Mouse (Mus musculus): Measurements from ENCODE around the gene Rrp1. TPM values are rescaled to one million over a fixed set of nuclear protein-coding genes. Genes with fewer than 3 reads are reported as not detected.

Gene Rrp1
- total and polyA plus RNA-seq, 3 experiments = 273 to 417 TPM; not detected in 1

GRCm38 (mm10) chr10:78364106-78364505, 48.7 kb downstream of the Rrp1 start:
- TF ChIP-seq HCFC1 (IDR thresholded peaks at IDR 0.05; ENCODE audit: low read depth, low read length) (no peak), EP300 (IDR thresholded peaks at IDR 0.05; ENCODE audit: low read depth in 1 of 2, low read length in 2 of 2) (peak; percentile 40 to 79; a peak in 3 of 4 replicates), SMC3 (IDR thresholded peaks at IDR 0.05; ENCODE audit: low read depth, low read length) (no peak), MXI1 (IDR thresholded peaks at IDR 0.05; ENCODE audit: low read depth, low read length) (peak; percentile 91), ZMIZ1 (IDR thresholded peaks at IDR 0.05; ENCODE audit: low read depth, low read length) (no peak), MEF2A (IDR thresholded peaks at IDR 0.05; ENCODE audit: extremely low read depth, insufficient replicate concordance, low read depth, low read length, poor library complexity, severe bottlenecking) (no peak), NRF1 (IDR thresholded peaks at IDR 0.05; ENCODE audit: insufficient read depth, low read depth, low read length, poor library complexity, severe bottlenecking) (no peak), MAZ (IDR thresholded peaks at IDR 0.05; ENCODE audit: low read depth, low read length) (0 out of 2 replicates have a peak, but pooled peaks have one; percentile 66), RCOR1 (IDR thresholded peaks at IDR 0.05; ENCODE audit: low read depth, low read length) (peak; percentile 100), GATA1 (IDR thresholded peaks at IDR 0.05; ENCODE audit: low read depth, low read length) (peak; percentile 69), POLR2A (IDR thresholded peaks at IDR 0.05; ENCODE audit: control insufficient read depth in 1 of 2, insufficient read depth in 1 of 2, low read depth in 1 of 2, low read length in 2 of 2, poor library complexity in 1 of 2) (no peak), ZNF384 (IDR thresholded peaks at IDR 0.05; ENCODE audit: low read depth, low read length) (no peak), TCF12 (IDR thresholded peaks at IDR 0.05; ENCODE audit: low read depth, low read length) (peak; percentile 84), ZKSCAN1 (IDR thresholded peaks at IDR 0.05; ENCODE audit: low read depth, low read length) (no peak), BHLHE40 (IDR thresholded peaks at IDR 0.05; ENCODE audit: borderline replicate concordance, low read depth, low read length) (peak; percentile 70; the same call in 1 of the 2 replicates), MAX (IDR thresholded peaks at IDR 0.05; ENCODE audit: low read length) (peak; percentile 69; the same call in 1 of the 2 replicates), USF1 (IDR thresholded peaks at IDR 0.05; ENCODE audit: low read depth, low read length) (no peak), RAD21 (IDR thresholded peaks at IDR 0.05; ENCODE audit: low read depth, low read length) (no peak), JUND (IDR thresholded peaks at IDR 0.05; ENCODE audit: low read depth, low read length) (no peak), TBP (IDR thresholded peaks at IDR 0.05; ENCODE audit: low read depth, low read length) (no peak), USF2 (IDR thresholded peaks at IDR 0.05; ENCODE audit: borderline replicate concordance in 1 of 2, insufficient read depth in 1 of 2, low read depth in 1 of 2, low read length in 2 of 2) (no peak), GABPA (IDR thresholded peaks at IDR 0.05; ENCODE audit: low read depth, low read length) (no peak), MYC (IDR thresholded peaks at IDR 0.05; ENCODE audit: low read depth, low read length) (0 out of 2 replicates have a peak, but pooled peaks have one; percentile 24), TAL1 (IDR thresholded peaks at IDR 0.05; ENCODE audit: low read length) (no peak; the same call in 1 of the 2 replicates), POLR2AphosphoS2 (IDR thresholded peaks at IDR 0.05; ENCODE audit: low read length) (no peak), CHD2 (IDR thresholded peaks at IDR 0.05; ENCODE audit: low read length) (no peak), MYB (IDR thresholded peaks at IDR 0.05; ENCODE audit: low read depth, low read length) (no peak), SIN3A (IDR thresholded peaks at IDR 0.05; ENCODE audit: low read length) (peak; percentile 71), MAFK (IDR thresholded peaks at IDR 0.05; ENCODE audit: borderline replicate concordance, low read depth, low read length) (0 out of 2 replicates have a peak, but pooled peaks have one; percentile 25), E2F4 (IDR thresholded peaks at IDR 0.05; ENCODE audit: borderline replicate concordance, low read depth, low read length) (no peak), ZC3H11A (IDR thresholded peaks at IDR 0.05; ENCODE audit: low read depth, low read length) (no peak), ELF1 (IDR thresholded peaks at IDR 0.05; ENCODE audit: low read depth, low read length) (0 out of 2 replicates have a peak, but pooled peaks have one; percentile 7), CTCF (IDR thresholded peaks at IDR 0.05 in 2 of 3, conservative IDR thresholded peaks at IDR 0.05 in 1 of 3; ENCODE audit: control insufficient read depth in 1 of 3, insufficient read depth in 1 of 3, low read depth in 2 of 3, low read length in 3 of 3, poor library complexity in 1 of 3, severe bottlenecking in 1 of 3) (no peak), ETS1 (IDR thresholded peaks at IDR 0.05; ENCODE audit: low read depth, low read length) (peak; percentile 91)
- no peak overlapping the region for H3K9ac ChIP-seq (ENCODE audit: control insufficient read depth, low read depth, low read length, poor library complexity, severe bottlenecking)
- H3K27ac ChIP-seq (ENCODE audit: control insufficient read depth, low read depth, low read length) = no peak overlapping the region
- DNase-seq (ENCODE audit: low read depth, low spot score) = peak; percentile 85
- H3K4me1 ChIP-seq (ENCODE audit: control insufficient read depth in 1 of 2, insufficient read depth in 2 of 2, low read length in 2 of 2) = peaks cover 10 to 22% of the 10 kb centered on the region in 2 experiments
- H3K79me2 ChIP-seq (ENCODE audit: control insufficient read depth, insufficient read depth, low read length, poor library complexity) = no peaks in the 10 kb centered on the region
- H3K36me3 ChIP-seq (ENCODE audit: control insufficient read depth in 1 of 2, insufficient read depth in 2 of 2, low read length in 2 of 2) = peaks cover 0 to 15% of the 10 kb centered on the region in 2 experiments; a peak in 2 of 4 replicates
- H3K27me3 ChIP-seq (ENCODE audit: control insufficient read depth in 1 of 2, insufficient read depth in 2 of 2, low read length in 2 of 2) = peaks cover 3 to 11% of the 10 kb centered on the region in 2 experiments; a peak in 3 of 4 replicates
- no peak overlapping the region for H3K4me3 ChIP-seq (ENCODE audit: control insufficient read depth in 1 of 2, insufficient read depth in 1 of 2, low read depth in 2 of 2, low read length in 2 of 2)
- H3K9me3 ChIP-seq (replicated peaks; ENCODE audit: insufficient read depth, low read length) = no peaks in the 10 kb centered on the region
